Mouse (Mus musculus): ENCODE measurements around the gene Dcdc2b. TPM values are rescaled to one million over a fixed set of nuclear protein-coding genes. Genes with fewer than 3 reads are reported as not detected.

The Dcdc2b gene
- polyA plus RNA-seq (2012), result 1.2 and 3.3 TPM in 2 replicates

DNA sequence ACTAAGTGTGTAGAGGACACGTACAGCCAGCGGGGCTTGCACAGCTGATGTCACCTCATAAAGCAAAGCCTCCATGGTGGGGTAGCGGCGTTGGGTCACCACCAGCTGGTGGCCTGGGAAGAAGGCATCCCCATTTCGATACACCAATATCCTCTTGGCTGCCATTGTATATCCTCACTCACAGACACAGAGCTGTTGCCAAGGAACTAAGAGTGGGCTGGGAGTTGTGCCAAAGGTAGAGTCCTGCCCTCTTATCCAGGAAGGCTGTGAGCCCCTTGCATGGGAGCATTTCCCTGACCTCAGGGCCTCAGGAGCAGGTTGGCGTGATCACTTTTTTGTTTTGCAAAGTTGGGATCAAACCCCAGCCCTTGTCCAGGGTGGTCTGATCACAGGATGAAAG, at the start of gene Dcdc2b:
Gene Dcdc2b (minus strand): TSS at position 165 of the 400 bp plus-strand sequence.

DNA sequence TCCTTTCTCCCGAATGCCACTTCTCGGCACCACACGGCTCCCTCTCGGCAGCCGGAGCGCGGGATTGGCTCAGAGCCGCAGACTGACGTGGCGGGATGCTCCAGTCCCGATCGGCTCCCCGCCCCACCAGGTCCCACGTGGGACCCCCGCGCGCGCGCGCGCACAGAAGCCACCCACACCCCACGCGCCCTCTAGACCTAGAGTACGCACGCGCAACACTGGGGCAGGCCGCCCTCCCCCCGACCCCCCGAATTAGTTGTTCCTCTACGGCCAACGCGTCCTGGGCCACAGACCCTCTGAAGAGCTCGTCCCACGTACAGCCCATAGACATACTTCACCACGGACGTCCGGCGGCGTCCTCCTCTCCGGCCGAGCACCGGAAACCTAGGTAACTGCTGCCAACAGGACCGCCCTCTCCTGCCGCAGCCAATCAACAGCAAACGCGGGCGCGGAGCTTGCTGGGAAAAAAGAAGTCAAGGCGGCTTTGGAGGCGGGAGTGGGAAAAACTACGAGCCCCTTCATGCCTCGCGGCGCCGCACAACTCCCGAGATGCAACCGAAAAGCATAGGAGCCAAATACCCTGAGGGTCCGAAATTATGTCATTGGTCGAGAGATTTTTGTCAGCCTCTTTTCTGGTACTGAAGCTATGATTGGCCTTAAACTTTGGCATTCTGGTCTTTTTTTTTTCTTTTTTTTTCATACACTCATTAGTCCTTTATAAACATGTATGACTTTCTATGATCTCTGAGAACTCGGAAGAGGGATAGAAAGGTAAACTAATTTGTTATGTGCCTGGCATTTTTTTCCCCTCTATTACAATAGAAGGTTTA, 26.8 kb upstream of the Dcdc2b start, which contains the start of gene Txlna:
Gene Txlna (minus strand): TSS at position 428 of the 830 bp plus-strand sequence.

DNA sequence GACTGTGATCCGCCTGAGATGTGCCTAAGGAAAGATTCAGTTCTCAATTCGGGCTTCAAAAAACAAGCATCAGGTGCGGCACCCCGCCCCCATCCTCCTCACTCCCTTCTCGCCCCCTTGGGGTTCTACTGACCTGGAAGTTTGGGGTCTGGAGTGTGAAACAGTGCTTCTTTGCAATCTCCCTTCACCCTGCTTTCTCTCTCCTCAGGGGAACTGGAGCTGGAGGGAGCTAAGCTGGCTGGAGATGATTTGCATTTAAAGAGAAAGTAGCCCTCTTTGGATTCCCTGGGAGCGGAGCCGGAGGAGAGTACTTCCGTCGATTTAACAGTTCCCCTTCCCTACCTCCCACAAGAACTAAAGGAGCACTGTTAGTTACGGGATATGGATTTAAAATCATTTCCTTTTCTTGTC, 9.6 kb upstream of the Dcdc2b start, which contains the start of gene Ccdc28b:
Gene Ccdc28b (minus strand): TSS at position 267 of the 411 bp plus-strand sequence.

DNA sequence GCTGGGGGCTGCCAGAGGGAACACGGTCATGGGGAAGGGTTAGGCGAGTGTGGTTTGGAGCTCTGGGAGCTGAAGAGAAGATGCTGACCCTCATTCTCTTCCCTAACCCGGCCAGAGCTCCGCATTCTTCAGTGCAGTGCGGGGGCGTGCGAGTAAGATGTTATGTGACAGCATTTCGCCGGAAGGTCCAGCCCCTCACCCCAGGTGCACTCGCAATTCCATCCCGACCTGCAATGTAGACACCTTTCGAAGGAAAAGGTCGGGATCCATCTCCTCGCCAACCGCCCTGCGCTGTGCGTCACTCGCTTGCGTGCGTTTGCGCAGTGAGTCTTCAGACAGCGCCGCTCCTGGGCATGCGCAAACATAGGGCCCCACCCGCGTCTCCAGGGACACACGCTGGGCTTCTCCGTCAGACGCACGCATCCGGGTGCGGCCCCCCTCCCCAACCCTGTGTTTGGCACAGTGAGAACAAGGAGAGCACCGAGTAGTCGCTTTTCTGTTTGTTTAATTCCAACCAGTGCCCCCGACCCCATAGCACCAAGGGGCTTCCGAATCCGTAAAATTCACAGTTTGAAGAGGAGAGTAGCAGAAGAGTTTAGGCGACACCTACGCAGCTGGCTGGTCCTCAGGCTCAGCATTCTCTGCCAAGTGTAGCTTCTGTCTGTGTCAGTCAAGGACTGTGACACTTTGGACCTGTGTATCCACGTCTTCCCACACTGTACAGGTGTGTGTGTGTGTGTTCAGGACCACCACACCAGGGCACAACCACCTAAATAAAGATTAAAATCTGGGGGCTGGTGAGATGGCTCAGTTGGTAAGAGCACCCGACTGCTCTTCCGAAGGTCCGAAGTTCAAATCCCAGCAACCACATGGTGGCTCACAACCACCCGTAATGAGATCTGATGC, 5.0 kb upstream of the Dcdc2b start, which contains the start of gene Iqcc:
Gene Iqcc (minus strand): TSS at position 314 of the 906 bp plus-strand sequence.

DNA sequence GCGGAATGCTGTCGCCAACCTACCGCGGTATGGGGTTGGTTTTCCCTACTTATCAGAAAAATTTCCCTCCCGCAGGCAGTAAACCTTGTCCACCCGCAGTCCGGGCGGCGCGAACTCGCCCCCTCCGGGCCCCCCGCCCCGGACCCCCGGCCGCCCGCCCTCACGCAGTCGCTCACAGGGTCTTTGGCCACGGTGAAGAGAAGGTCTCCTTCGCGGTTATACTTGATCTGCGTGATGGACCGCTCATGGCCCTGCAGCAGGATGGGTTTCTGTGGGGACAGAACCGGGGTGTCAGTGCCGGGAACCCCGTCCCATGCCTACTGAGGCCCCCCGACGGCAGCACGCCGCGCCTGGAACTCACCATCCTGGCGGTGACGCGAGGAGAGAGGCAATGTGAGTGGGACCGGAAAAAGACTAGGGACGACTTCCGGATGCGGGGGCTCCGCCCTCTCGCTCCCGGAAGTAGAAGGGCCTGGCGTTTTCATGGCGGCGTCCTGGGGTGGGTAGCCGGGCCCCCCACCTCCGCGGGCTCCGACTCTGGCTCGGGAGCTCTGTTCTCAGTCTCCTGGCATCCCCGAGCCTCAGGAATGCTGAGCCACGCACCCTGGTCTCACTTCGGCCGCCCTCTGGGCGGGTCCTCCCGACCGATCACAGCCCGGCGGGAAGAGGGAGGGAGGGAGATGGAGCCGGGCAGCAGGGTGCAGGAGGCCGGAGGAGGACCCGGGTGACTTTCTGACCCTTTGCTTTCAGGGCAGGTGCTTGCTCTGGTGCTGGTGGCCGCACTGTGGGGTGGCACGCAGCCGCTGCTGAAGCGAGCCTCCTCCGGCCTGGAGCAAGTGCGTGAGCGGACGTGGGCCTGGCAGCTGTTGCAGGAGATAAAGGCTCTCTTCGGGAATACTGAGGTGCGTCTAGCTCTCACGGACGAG, 13.6 kb downstream of the Dcdc2b start, which contains the start of the genes Eif3i and Tmem234:
Gene Eif3i (minus strand): TSS at position 416 of the 926 bp plus-strand sequence.
Gene Tmem234 (plus strand): TSS at position 436 of the 926 bp plus-strand sequence.

DNA sequence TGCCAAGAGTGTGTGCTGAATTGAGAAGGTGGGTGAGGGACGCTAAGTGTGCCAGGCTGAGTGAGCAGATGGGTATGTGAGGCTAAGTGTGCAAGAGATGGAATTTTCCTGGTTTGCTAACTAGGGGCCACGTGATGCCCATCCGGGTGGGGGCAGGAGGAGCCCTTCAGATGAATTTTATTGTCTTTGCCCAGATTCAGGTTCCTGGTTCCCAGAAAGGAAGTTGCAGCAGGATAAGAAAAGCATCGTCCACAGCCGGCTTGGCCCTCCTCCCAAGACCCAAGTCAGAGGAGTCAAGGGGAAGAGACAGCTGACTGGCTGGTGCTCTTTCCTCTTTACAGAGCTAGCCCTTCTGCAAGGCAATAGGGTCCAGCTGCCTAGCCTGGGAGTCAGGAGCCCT, 35.6 kb downstream of the Dcdc2b start, which contains the start of gene Fam167b:
Gene Fam167b (minus strand): TSS at position 84 of the 400 bp plus-strand sequence.

DNA sequence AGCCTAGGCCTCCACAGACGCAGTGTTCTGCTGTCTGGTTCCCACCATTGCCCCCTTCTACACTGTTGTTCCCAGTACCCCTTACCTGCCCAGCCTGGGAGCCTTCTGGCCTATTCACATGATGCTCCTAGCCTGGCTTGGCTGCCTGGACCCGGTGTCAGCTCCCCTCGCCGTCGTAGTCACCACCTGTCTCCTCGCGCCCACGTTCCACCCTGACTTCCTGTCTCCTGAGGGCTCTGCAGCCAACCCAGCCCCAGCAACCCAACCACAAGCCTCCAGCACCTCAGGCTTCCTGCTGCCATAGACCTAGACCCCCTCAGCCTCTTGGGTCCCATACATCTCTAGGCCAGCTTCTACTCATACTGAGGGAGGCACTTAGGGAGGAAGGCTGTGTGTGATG, 40.6 kb downstream of the Dcdc2b start, which contains the start of gene Lck:
Gene Lck (minus strand): TSS at position 212 of the 400 bp plus-strand sequence.

Other genes starting within 250 kb of the Dcdc2b start
- gene Zbtb8a, start 236.1 kb downstream of the Dcdc2b start, polyA plus RNA-seq (2012), result 3.2 and 3.7 TPM in 2 replicates
- gene Zbtb8b, start 173.4 kb downstream of the Dcdc2b start, polyA plus RNA-seq (2012), result not detected in 2 replicates
- 80.0 and 116 TPM in 2 replicates for gene Bsdc1, start 152.7 kb downstream of the Dcdc2b start, polyA plus RNA-seq (2012)
- gene Tssk3, start 123.2 kb downstream of the Dcdc2b start, polyA plus RNA-seq (2012), result not detected in 2 replicates
- 3.2 and 3.4 TPM in 2 replicates for gene Fam229a, start 123.1 kb downstream of the Dcdc2b start, polyA plus RNA-seq (2012)
- gene Marcksl1, start 100.7 kb downstream of the Dcdc2b start, polyA plus RNA-seq (2012), result 233 and 330 TPM in 2 replicates
- gene Hdac1, start 71.5 kb downstream of the Dcdc2b start, polyA plus RNA-seq (2012), result 115 and 122 TPM in 2 replicates
- gene Lck, start 40.6 kb downstream of the Dcdc2b start, polyA plus RNA-seq (2012), result 6.4 and 7.9 TPM in 2 replicates
- not detected in 2 replicates for gene Fam167b, start 35.7 kb downstream of the Dcdc2b start, polyA plus RNA-seq (2012)
- 131 and 152 TPM in 2 replicates for gene Eif3i, start 13.6 kb downstream of the Dcdc2b start, polyA plus RNA-seq (2012)
- gene Tmem234, start 13.6 kb downstream of the Dcdc2b start, polyA plus RNA-seq (2012), result 186 and 194 TPM in 2 replicates
- 2.2 and 6.9 TPM in 2 replicates for gene Iqcc, start 4.8 kb upstream of the Dcdc2b start, polyA plus RNA-seq (2012)
- gene Ccdc28b, start 9.7 kb upstream of the Dcdc2b start, polyA plus RNA-seq (2012), result 38.4 and 40.8 TPM in 2 replicates
- gene Txlna, start 26.8 kb upstream of the Dcdc2b start, polyA plus RNA-seq (2012), result 53.0 and 92.0 TPM in 2 replicates
- 11.6 and 17.3 TPM in 2 replicates for gene Kpna6, start 58.5 kb upstream of the Dcdc2b start, polyA plus RNA-seq (2012)
- 52.7 and 54.5 TPM in 2 replicates for gene Tmem39b, start 82.6 kb upstream of the Dcdc2b start, polyA plus RNA-seq (2012)
- 237 and 238 TPM in 2 replicates for gene Khdrbs1, start 128.0 kb upstream of the Dcdc2b start, polyA plus RNA-seq (2012)
- gene Ptp4a2, start 197.0 kb upstream of the Dcdc2b start, polyA plus RNA-seq (2012), result 66.3 and 75.8 TPM in 2 replicates